Mouse (Mus musculus) ES-E14 (cell line): ENCODE measurements around the gene Poldip3.

ENCODE experiments used
- CHD2 ChIP-seq: IDR thresholded peaks from 2 replicates; pipeline ENCODE4 v1.6.1; 2014; ENCODE audit warnings: mild to moderate bottlenecking, low read depth, low read length, inconsistent platforms
- MAFK ChIP-seq: IDR thresholded peaks from 2 replicates; pipeline ENCODE4 v1.6.1; 2014; ENCODE audit warnings: mild to moderate bottlenecking, low read depth, low read length, inconsistent platforms; ENCODE audit not compliant: insufficient read depth
- ZC3H11A ChIP-seq: IDR thresholded peaks from 2 replicates; pipeline ENCODE4 v1.6.1; 2012; ENCODE audit warnings: low read depth, mild to moderate bottlenecking, inconsistent platforms, low read length, borderline replicate concordance
- ZNF384 ChIP-seq: IDR thresholded peaks from 2 replicates; pipeline ENCODE4 v1.6.1; 2012; ENCODE audit warnings: low read depth, low read length, inconsistent platforms

DNA sequence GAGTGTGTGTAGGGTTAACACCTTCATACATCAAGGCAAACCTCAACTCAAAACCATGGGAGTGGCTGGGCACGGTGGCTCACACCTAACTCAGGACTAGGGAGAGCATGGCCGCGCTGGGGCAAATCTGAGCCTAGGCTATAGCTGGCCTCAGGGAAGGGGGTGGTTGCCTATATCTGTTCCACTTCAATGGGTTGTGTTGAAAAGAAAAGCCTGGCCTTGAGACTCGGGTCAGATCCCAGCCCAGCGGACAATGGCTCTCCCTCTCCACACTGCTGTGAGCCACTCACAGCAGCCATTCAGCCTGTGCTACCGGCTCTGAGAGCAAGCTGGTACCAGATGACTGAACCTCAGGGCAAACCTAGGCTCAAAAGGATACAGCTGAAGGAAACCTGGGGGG is 34.1 kb downstream of the Poldip3 start:
- no peak for TF ChIP-seq ZNF384
- TF ChIP-seq ZC3H11A, result no peak
- no peak for TF ChIP-seq MAFK
- no peak for TF ChIP-seq CHD2
